Mouse (Mus musculus) stomach, postnatal 0 days (tissue): ENCODE results near the gene Pgm2.

Source experiments
- CTCF ChIP-seq: IDR thresholded peaks from 2 replicates; pipeline ENCODE4 v1.5.1; 2016; ENCODE audit warnings: antibody characterized with exemption, low read depth, mild to moderate bottlenecking, moderate library complexity
- EP300 ChIP-seq: optimal IDR thresholded peaks from 2 replicates; pipeline ENCODE3; 2016; ENCODE audit warnings: antibody characterized with exemption

DNA sequence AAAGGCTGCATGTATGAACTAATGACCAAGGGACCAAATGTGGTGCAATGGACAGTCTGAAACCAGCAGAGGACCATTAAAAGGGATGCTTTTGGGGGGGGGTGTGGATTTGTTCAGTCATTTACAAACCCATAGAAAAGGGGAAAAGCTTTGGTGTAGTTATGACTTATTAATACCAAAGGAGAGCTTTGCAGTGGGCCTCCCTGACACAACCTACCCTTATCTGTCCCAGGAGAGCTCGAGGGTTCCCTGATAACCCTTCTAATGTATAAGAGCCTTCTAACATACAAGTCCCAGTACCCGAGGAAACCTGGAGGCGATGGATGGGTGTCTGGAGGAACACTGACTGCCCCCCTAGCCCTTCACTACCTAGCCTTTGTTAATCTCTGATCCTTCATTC lies 69.2 kb downstream of the Pgm2 start:
- TF ChIP-seq CTCF = no peak
- no peak for TF ChIP-seq EP300
